Mouse (Mus musculus) CH12F3 (cell line): ENCODE data around the gene Tcf20.

Source experiments
- in situ Hi-C: fragments of 300-500 bp; cut with MboI; formaldehyde crosslinking; loops from 2 replicates; pipeline ENCODE4 v1.14.3; 2020; ENCODE audit warnings: low sequenced_read_pairs

Tcf20 gene

DNA sequence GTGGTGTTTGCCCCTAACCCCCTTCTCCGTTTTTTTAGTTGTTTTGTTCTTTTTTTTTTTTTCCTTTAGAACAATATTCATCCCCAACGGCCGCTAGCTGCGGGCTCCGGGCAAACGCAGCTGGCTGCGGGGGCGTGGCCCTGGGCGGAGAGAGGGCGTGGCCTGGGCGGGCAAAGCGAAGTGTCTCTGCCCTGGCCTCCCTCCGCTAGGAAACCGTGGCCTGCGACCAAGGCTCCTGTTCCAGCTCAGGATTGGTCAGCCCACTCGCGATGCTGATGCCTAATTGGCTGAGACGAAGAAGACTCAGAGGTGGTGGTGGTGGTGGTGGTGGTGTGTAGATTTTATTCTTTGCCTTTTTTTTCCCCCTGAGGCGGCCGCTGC, at the start of gene Tcf20:
Gene Tcf20 (minus strand): TSS at position 141 of the 381 bp plus-strand sequence.
- in situ Hi-C loops: no loop called here

DNA sequence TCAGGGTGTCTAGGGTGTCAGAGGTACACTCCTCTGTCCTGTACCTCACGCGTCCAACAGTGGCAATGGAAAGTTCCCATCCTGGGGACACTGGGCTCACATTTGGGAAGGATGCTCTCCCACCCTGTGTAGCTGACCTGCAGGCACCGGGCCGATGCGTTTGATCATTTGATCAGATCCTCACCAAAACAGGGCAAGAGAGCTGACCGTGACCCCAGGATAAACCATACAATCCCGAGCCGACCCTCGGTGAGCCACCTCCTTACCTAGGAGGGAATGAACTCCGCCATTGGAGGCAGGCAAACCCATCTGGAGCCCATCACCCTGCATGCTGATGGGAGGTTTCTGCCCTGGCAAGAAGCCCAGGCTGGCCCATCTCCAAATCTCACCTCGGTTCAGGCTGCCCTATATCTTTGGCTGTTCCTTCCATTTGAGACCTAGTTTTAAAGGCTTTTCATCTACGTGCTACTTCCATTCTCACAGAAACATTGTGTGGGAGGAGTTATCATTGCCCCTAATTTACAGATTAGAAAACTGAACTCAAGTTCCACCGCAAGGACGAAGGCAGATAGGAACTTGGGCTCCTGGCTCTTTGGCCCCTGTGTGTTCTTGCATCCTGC, 49.3 kb upstream of the Tcf20 start:
- in situ Hi-C loops: no loop called here

GRCm38 (mm10) chr15:83036089-83036488, 48.4 kb upstream of the Tcf20 start:
- in situ Hi-C loops: no loop called here

- in situ Hi-C loops: no loop called here
Observed at GRCm38 (mm10) chr15:83034275-83034977, 46.8 kb upstream of the Tcf20 start.

DNA sequence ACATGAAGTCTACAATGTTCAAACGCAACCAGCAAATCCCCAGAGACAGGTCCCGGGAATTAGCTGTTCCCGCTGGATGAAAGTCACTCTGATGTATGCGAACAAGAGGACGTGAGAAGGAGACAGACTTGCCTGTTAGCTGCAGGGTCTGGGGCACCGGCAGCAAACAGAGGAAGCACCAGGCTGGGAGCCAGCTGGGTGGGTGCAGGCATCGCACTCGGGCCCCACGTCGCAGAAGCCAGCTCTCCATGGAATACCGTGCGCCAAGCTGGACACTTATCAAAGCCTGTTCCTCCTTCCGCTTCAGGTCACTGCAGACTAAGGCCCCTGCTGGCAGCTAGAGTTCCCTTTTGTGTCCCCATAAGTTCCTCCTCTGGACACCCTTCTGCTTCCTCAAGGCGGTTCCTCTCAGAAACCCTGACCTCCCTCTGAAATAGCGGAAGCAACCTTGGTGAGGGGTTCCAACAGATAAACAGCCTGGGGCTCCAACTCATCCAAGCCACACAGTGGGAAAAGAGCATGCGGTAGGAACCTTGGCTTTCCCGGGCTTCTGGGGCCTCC, 45.4 kb upstream of the Tcf20 start, which contains the start of gene Nfam1:
Gene Nfam1 (minus strand): TSS at position 326 of the 561 bp plus-strand sequence.
- in situ Hi-C loops: no loop called here

- in situ Hi-C loops: no loop called here
Observed at GRCm38 (mm10) chr15:83030884-83031283, 43.2 kb upstream of the Tcf20 start.

GRCm38 (mm10) chr15:83029725-83030718, 42.4 kb upstream of the Tcf20 start:
- in situ Hi-C loops: no loop called here

- in situ Hi-C loops: no loop called here
Observed at GRCm38 (mm10) chr15:83026129-83026528, 38.5 kb upstream of the Tcf20 start.

DNA sequence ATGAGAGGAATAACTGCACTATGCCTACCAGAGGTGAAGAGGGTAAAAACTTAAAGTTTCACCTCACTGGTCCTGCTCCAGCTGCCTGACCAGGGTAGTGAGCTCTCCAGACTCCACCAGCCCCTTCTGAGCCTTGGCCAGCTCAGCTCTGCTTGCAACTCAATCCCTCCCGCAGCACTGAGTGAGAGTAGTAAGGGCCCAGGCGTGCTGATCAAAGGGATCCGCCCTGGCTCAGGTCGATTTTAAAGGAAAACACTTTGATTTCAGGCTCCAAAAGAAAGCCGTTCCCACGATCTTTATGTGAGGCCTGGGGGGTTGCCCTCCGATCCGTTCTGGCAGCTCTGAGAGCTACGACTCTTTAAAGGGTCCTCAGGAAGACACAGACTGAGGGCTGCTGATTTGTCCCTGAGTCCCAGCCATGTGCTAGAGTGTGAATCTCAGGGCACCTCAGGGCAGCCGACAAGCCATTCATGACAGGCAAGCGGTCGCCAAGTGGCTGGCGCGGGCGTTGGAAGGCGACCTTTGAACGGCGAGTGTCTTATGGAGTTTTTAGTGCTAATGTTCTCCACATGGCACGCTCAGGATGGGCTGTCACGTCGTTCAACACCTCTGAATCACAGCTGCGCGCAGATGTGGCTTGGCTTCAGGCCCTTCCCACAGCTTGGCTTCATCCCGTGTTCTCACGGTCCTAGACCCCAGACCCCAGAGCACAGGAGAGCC, 37.5 kb upstream of the Tcf20 start:
- in situ Hi-C loops: no loop called here

- in situ Hi-C loops: no loop called here
Observed at GRCm38 (mm10) chr15:83022947-83023346, 35.3 kb upstream of the Tcf20 start.

GRCm38 (mm10) chr15:83010990-83011664, 23.5 kb upstream of the Tcf20 start:
- in situ Hi-C loops: no loop called here

DNA sequence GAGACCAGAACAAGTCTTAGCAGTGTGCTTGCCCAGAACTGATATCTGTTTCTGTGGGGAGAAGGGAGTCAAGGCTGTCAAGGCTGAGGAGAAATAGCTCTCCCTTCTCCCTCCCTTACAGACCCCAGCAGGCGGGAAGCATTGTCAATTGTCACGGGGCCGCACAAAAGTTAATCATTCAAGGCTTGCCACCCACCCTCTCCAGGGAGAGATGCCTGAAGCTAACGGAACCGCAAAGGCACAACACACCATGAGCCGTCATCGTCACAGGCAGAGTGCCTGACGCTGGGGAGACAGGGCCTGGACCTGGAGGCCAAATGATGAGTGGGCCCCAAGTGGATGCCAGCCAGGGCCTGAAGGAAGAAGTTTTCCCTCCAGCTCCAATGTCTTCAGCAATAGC, 22.8 kb upstream of the Tcf20 start:
- in situ Hi-C loops: no loop called here

DNA sequence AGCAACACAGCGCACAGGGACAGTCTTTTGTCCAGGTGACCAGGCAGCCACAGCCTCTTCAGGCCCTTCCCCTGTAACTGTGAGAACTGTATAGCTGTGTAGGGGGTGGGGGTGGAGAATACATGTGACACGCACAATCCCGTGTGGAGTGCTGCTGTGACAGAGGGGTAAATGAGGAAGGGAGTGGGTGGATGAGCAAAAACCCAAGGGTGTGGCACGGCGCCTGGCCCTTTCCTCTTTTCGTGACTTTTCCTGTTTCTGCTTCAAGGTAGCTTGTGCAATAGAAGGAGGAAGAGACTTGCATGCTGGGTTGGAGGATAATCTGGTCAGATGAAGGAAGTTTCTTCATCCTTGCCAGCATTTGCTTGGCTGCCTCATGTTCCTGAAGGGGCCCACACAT, 21.9 kb upstream of the Tcf20 start:
- in situ Hi-C loops: no loop called here

GRCm38 (mm10) chr15:83008761-83009423, 21.2 kb upstream of the Tcf20 start:
- in situ Hi-C loops: no loop called here

DNA sequence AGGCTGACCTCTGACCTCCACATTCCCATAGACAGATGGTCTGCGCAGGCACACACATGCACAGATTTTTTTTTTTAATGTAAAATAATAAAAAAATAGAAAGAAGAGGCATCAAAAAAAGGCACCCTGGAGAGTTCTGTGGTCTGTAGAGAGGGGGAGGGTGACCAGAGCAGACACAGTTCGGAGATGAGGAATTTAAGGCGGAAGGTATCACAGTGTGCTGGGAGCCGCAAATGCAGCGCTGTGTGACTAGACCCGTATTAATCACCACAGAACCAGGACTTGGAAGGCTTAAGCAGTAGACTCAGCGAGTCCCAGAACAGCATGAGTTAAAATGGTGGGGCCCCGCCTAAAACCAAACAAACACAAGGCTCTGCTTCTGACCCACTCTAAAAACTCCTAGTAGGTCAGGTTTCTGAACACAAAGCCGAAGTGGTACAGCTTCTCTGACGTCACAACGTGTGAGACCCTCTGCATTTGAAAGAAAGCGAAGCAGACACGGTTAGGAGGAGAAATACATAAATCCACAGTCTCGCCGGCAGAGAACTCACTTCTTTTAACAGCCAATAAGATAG, 19.8 kb upstream of the Tcf20 start:
- in situ Hi-C loops: no loop called here

GRCm38 (mm10) chr15:83002665-83003548, 15.2 kb upstream of the Tcf20 start:
- in situ Hi-C loops: no loop called here

DNA sequence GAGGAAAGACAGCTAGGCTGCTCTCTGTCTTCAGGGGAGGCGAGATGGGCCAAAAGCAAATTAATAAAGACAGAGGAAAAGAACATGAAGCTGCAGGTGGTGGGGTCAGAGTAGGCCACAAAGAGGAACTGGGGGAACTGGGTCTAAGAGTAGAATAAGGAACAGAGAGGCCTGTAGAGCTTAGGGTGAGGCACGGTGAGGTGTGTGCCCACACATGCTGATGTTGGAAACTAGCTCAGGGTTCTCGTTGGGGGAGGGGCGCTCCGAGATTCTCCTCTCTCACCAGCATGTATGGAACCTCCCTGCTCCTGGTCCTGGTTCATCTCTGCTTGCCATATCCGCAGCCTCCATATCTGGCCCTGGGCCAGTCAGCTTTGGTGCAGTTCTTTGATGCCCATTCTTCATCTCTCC, 11.1 kb upstream of the Tcf20 start:
- in situ Hi-C loops: no loop called here

- in situ Hi-C loops: no loop called here
Observed at GRCm38 (mm10) chr15:82996431-82996830, 8.8 kb upstream of the Tcf20 start.
